Mouse (Mus musculus): ENCODE measurements at regions not wholly inside any gene's neighbourhood (a gene's known extent, or its start where the extent isn't known, plus 50 kb on each side); places are given as distances from the start of the nearest gene placed in this dataset.
"Not testable (repeated sequence)": the region's sequence is repeated elsewhere in the genome, so short reads cannot be mapped to it uniquely, and the experiment has no call there.

DNA sequence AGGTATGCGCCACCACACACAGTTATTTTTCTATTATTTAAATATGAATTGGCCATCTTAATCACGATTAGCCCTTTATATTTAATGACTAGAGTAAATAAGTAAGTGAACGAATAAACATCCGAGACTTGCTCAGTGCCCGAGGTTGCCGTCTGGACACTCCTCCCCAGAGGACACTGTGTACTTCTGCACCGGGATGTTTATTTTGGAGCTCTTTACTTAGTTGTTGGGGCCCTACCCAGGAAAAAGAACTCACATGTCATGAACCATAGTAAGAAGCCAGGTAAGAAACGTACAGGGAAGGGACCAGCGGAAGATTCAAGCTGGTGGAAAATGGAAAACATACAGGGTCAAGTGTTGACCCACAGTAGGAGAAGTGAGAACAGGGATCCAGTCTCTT, 89.0 kb downstream of the Akr1d1 start:
- DNase-seq: no peak

DNA sequence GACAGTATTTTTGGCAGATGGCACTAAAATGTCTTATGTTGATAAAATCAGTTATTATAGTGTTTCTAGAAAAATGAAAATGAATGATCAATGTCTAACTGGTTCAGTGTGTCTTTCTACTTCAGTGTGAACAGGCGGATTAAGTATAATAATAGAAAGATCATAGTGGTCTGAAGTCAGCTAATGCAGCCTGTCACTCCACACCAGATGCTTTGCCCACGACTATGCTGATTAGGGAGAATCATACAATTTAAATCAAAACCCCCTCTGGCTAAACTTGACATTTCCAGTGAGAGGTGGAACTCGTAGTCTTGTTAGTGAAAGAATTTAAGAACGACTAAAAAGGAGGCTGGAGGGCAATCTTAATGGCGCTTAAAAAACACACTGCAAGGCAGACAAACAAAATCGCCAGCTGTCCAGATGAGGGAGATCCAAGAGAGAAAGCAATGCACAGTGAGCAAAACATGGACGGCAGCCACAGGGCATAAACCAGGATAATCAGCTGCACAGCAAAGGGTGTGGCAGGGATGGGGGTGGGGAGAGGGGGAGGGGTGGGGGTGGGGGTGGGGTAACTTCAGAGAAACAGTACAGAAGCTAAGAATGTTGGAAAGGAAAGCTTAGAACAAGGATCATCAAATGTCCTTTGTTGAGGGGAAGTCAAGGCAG, 91.5 kb downstream of the Akr1d1 start:
- no peak for DNase-seq

DNA sequence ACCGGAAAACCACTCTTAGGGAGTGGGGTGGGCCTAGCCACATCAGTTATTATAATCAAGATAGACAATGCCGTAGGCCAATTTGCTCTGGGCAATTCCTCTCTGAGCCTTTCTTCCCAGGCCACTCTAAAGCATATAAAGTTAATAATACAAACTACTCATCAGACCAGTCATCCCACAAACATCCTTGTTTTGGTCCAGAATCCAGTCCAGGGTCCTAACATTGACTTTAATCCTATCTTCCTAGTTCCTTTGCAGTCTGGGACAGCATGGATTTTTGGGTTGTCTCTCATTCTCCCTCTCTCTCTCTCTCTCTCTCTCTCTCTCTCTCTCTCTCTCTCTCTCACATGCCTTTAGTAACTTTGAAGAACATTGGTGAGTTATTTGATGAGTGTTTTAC, 92.3 kb downstream of the Akr1d1 start:
- no peak for DNase-seq

DNA sequence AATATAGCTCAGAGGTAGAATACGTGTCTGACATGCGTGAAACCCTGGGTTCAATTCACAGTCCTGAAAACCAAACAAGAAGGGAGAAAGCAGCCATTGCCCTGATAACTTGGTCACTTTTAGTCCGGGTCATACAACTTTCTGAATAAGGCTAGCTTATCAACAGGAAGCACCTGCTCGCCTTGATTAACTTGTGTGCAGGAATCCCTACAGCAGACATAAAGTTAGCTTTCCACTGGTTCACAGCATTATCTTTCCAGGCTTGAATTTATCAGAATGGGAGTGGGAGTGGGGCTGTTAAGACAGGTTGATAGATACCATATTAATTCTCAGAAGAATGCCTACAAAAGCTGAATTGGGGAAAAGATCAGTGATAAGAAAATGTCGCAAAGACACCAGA, 97.2 kb downstream of the Akr1d1 start:
- no peak for DNase-seq

DNA sequence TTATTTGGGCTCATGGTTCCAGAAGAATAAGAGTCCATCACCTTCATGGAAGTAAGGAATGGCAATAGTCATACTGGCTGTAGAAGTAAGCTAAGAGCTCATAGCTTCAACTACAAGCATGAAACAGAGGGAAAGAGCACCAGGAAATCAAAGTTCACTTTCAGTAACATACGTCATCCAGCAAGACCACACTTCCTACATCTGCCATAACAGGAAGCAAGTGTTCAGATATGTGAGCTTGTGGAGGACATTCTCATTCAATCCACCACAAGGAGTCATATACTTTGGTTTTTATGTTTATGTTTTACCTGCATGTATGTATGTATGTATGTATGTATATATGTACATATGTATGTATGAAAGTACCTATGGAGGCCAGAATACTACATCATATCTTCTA, 104.0 kb downstream of the Akr1d1 start:
- no peak for DNase-seq

DNA sequence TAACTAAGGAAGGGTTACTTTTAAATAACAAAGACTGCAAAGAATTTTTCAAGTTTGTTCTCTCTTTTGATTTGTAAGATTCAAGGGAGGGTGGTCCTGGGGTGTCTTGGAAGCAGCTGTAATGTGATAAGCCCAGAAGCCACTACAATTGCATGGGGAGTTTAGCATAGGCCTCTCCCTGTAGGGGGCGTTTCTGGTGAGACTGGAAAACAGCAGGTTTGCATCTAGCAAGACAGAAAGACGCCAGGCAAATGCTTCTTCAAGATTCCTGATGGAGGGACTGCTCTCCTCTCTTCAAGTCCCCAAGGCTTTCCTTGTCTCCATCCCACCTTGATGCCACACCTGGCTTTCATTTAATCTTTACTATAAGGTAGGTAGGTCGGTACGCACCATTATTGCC, 112.1 kb downstream of the Akr1d1 start:
- no peak for DNase-seq

DNA sequence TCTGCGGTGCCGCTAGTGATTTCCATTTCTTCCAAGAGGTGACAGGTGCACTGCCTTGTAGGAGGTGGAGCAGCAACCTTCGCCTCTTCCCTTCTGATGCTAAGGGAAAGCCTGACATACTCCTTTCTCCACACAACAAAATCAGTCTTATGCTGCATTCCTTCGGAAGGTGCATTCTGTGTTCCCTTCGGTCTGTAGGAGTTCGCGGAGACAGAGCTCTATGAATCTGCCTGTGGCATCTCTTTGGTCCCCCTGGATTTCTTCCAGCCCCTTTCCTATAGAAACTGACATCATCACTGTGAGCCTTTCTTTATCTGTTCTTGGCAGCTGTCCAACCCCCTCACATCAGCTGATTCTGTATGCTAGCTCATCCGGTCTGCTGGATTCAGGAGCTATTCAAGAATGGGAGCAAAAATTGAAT, 112.7 kb downstream of the Akr1d1 start:
- no peak for DNase-seq

DNA sequence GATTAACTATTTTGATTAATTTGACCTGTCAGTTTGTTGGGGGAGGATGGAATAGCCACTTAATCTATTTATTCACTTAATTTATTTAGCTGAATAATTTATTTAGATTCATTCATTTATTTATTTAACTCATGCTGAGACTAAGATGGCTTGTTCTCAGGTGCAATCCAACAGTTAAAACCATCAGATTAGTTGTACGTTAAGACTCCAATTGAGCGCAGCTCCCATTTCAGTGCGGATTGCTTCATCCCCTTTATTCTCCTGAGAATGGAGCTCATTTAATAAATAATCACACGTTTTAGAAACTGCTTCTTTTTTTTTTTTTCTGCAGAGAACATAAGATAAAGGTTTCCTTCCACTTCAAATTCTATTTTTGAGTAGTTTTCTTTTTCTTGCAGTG, 113.2 kb downstream of the Akr1d1 start:
- DNase-seq: no peak

DNA sequence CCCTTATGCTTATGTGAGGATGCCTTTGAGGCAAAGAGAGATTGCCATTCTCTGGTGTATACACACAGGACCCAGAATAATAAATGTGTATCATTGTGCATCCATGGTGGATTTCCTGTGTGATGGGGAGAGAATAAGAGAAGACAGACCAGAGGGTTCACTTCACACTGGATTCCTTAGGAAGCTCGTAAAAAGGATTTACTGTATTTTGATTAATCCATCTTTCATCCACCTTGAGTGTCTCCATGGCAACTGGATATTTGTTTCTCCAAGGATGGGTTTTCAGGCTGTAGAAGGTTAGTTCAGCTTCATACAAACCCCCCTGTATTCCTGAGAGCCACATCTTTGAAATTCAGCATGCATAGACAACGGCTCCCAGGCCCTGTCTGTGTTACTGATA, 113.7 kb downstream of the Akr1d1 start:
- DNase-seq: no peak

DNA sequence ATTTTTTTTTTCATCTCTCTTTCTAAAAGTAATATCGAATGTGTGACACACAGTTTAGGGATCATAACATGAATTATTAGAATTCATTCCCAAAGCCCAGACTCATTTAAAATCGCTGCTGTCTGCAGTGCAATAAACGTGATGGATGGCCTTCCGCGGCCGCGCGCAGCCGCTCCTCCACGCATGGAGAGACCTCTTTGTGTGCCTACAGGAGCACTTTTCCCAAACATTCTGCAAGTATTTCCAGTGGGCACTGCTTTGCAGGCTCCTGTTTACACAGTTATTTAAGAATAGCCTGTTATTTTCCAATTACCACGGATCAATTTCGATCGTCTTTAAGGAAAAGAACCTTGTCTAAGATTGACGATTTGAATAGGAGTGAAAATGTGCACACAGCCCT, 115.6 kb downstream of the Akr1d1 start:
- DNase-seq: no peak

DNA sequence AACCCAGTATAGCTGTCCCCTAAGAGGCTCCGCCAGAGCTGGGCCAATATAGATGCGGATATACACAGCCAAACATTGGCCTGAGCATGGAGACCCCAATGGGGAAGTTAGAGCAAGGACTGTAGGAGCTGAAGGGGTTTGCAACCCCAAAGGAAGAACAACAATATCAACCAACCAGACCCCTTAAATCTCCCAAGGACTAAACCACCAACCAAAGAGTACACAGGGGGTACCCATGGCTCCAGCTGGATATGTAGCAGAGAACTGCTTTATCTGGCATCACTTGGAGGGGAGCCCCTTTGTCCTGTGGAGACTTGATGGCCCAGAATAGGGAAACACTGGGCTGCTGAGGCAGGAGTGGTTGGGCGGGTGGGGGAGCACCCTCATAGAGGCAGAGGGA, 127.3 kb downstream of the Akr1d1 start:
- not testable (repeated sequence) for DNase-seq

DNA sequence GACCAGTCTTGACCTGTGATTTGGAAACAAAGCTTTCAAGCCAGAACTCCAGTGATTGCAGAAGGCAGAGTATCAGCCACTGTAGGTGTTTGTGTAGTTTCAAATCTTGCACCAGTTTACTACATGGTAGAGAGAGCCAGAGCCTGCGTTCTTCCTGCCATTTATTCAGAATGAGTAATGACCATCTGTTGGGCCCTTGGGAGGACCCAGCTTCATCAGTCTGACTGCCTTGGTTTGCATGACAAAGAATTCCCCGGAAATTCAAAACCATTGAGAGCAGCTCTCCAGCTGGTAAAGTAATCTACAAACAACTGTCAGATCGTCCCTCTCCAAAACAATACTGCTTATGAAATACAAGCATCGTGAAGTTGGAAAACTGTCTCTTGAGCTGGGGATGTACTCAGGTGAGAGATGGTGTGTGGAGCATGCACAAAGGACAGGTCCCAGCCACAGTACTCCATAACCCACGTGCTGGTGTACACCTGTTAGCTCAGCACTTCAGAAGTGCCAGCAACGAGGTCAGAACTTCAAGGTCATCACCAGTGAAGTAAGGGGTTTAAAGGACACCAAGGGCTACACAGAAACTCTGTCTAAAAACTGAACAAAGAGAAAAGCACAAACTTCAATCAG, 128.2 kb downstream of the Akr1d1 start:
- DNase-seq: no peak

DNA sequence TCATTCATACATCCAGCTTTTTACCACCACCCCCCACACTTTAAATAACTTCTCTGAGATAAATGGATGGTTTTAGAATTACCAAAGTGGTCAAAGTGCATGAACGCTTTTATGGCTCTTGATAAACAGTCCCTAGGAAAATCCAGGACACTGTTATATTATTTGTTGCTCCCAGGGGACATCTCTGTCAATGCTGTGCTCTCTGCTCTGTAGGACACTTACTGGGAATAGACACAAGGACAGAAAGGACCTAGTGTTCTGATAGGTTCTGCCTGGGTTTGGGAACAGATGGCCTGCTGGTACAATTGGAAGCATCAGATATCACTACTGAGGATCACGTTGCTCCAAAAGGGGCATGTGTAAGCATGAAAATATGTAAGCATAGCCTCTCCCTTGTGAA, 132.8 kb downstream of the Akr1d1 start:
- no peak for DNase-seq

DNA sequence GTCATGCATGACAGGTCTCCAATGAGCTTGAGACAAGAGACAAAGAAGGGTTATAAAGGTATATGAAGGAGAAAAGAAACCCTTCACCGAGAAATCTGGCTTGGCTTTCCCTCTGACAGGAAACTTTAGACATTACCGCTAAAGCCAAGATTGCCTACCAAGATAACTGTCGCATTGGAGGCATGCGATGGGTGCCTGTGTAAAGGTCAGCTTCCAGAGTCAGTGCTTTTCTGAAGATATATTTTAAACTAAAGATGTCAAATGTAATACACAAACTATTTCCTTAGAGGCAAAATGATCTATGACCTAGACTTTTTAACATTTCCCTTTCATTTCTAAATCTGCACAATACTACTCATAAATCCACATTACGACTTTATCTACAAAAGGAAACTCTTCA, 135.6 kb downstream of the Akr1d1 start:
- DNase-seq: no peak

DNA sequence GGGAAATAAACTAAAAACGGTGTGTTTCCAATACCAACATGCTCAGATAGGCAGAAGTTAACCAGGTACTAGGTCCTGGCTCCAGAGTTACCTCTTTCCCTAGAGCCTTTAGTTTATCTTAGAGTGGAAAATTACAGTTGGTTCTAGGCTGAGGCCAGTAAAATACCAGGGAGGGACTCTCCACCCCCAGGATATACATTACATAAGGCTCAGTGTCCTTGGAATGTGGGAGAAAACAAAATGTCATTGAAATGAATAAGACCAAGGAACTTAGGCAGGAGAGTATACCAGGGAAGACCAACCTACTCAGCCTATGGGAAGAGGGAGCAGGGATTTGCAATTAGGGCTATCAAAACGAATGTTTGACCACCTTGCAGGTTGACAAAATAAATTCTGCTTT, 139.4 kb downstream of the Akr1d1 start:
- no peak for DNase-seq

DNA sequence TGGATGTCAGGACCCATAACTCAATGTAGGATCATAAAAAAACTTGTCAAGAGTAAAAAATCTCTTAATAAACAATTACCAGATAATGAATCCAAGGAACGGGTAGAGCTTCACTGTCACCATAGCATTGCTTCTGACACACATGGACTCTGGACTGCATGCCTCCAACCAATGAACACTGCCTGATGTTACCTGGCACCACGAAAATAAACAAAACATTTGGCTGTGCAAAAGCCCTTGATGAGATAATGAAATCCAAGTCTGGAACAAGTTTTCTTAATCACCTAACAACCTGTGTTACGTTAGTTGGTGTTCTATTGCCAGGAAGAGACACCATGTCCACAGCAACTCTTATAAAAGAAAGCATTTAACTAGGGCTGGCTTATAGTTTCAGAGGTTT, 140.7 kb downstream of the Akr1d1 start:
- DNase-seq: no peak

DNA sequence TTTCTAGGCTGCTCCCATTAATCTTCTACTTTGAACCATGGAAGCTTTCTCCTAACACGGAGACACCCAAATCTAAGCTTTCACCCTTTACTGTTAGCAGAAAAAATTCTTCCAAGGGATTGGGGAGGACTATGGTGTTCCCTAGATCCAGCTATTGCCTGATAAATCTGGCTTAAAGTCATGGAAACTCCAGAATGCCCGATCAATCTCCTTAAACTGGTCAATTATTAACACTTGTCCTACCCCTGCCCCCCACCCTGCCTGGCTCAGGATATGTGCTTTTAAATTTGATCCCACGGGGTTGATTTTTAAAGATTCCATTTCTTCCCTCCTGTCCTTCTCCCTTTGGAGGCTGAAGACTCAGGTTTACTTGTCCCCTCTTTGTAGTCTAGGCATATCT, 149.9 kb downstream of the Akr1d1 start:
- DNase-seq: no peak

DNA sequence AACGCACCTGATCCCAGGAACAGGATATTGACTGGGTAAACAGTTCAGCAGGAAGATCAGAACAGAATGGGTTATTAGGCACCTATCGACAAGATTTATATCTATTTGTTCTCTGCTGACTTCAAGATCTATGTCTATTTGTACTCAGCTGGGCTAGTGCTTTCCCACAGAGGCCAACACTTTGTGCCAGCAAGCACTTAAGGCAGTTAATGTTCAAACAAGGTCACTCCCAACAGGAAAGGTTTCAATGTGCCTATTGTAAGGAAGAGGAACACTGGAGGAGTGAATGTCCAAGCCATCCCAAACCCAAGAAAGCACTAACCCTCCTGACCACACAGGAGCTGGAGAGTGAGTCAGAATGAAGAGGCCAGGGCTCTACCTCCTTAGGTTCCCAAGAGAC, 151.4 kb downstream of the Akr1d1 start:
- DNase-seq: not testable (repeated sequence)

DNA sequence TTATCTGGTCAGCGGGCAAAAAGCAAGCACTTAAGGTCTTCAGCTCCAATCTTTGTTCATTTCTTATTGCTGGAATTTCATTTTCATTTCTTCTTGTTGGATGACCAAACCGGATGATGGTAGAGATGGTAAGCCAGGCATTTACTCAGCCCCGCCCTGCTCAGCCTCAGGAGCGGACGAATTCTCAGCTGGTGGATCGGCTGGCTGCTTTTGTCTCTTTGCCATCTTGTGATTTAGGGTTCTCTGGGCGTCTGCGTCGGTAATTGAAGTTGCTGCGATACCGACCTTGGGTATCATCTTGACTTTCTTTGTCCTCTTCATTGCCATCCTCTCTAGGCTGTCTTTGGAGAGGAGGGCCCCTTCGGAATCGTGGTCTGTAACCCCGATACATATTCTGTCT, 156.1 kb downstream of the Akr1d1 start:
- no peak for DNase-seq

DNA sequence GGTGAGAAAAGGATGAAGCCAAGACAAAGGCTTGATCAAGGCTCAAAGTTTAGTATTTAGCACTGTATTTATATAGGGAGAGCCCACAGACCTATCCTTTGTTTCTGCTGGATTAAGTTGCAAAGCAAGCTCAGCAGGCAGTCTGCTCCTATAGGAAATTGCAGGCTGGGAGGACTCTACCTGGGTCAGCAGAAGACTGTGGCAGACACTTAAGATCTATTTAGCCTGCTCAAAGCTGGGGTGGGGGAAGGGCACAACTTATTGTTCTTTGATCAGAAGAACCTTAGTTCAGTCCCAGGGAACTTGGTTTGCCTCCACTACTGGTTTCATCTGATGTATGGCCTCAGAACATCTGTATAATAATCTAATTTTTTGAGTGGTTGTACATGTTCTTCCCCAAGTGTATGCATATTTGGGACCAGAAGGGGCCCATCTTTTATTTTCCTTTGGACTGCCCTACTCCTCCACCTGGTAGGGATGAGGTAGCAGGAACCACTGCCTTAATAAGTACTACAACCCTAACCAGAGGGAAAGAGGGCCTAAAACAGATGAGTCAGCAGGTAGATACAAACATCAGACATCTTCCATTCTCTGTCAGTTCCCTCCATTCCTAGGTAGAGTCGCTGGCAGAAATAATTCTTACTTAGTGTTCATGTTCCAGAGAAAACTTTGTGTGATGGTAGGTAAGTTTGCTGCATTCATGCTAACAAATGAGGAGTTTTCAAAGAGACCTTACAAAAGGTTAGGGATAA, 159.1 kb downstream of the Akr1d1 start:
- no peak for DNase-seq

DNA sequence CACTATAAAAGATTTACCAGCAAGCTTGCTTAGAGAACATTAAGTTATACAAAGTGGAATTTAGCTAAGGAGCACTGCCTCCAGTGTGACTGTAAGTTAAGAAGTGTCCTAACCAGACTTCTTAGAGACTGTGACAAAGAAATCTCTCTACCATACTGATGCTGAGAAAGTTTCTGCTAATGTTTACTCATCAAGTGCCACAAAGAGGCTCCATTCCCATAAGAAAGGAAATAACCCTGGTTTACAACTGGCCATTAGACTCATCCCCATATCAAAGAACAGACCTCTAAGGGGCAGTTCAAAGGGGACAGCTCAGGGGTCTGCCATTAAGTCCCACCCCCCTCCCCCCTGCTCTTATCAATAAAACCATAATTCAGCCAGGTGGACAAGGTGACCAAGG, 159.7 kb downstream of the Akr1d1 start:
- DNase-seq: no peak

DNA sequence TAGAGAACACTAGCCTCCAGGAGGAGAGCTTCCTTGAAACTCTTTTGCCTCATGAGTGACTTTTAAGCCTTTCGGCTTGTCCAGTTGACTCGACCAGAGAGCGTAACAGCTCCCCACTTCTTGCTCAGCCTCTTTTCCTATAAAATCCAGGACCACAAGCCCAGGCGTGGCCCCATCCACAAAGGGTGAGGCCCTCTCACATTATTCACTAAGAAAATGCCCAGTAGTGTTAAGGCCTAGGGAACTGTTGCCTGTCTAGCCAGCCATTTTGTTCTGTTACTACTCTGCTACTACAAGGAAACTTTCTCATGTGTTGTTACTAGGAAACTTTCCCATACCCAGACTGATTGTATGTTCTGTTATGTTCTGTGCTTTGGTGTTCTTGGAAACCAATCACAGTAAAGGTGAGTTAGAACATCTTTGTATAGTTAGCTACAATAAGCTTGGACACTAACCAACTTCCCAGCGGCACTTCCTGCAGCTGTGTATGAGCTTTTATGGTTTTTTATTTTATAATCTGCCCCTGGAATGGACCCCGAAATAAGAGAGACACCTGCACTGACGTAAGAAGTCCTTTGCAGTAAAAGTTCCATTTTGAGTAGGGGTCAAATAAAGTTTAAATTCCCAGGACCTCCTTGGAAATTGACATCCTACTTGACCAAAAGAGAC, 162.1 kb downstream of the Akr1d1 start:
- DNase-seq: no peak

DNA sequence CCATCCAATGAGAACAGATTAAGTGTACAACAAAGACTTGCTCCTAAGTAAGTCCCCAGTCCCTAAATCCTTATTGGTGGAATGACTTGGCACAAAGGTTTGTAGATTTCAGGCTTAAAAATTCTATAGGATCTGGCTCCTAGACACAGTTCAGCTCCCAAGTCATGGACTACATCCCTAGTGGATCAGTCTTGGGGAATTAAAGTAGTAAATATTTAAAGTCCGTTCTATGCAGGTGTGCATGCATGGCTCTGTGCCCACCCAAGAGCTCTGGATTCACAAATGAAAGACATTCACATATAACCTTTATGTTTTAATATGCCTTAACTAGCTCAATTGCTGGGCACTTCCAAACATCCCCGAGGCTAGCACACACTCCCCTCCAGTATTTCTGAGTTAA, 162.8 kb downstream of the Akr1d1 start:
- no peak for DNase-seq

DNA sequence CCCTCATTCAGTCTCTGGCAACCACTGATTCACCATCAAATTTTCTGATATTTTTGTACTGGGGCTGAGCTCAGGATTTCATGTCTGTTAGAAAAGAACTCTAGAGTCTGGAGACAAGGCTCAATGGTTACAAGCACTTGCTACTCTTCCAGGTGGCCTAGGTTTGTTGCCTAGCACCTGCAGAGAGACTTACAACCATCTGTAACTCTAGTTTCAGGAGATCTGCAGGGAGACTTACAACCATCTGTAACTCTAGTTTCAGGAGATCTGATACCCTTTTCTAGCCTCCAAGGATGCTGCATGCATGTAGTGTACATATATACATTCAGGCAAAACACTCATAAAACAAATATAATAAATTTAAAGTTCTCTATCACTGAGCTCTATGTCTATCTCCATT, 166.1 kb downstream of the Akr1d1 start:
- no peak for DNase-seq
